Mouse (Mus musculus) cerebellum, adult 8-10 months (tissue): ENCODE results near the gene Gm39566.

Experiments used
- DNase-seq: peaks from one replicate; pipeline ENCODE4 v3.0.0; 2022

Gene Gm39566

DNA sequence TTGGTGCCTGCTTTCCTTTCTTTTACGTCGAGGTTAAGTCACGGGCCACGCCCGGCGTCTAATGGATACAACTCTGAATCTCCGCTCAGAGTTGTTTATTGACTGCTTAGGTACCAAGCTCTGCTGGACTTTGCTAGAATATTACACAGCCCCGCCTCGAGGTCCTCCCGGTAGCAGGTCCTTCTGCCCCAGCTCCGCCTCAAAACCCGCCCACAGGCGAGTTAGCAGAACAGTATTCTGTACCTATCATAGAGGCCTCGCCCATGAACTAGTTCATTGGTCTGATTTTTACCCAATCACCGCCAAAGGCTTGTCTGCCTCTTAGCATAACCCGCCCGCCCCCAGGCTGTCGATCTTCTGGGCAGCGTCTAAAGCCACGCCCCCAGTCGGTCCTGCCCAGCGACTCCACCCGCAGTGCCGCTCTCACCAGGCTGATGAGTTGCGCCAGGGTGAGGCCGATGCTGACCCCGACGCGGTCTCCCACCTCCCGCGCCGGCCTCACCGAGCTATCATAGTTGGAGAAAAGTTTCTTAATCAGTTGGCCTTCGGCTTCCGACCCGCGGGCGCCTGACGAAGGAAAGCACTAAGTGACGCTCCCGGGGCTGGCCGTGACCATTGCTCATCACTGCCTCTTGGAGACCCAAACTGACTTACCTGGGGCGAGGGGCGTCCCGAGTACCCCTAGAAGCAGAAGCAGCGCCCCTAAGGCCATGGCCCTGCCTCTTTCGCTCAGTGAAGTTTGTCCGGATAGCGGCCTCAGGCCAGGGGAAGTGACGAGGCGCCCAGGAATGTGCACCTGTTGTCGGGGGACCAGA lies 19.7 kb downstream of the Gm39566 start, which contains the start of gene Chrnb1:
Gene Chrnb1 (minus strand): TSS at position 776 of the 815 bp plus-strand sequence.
- DNase-seq = peak; percentile 84

DNA sequence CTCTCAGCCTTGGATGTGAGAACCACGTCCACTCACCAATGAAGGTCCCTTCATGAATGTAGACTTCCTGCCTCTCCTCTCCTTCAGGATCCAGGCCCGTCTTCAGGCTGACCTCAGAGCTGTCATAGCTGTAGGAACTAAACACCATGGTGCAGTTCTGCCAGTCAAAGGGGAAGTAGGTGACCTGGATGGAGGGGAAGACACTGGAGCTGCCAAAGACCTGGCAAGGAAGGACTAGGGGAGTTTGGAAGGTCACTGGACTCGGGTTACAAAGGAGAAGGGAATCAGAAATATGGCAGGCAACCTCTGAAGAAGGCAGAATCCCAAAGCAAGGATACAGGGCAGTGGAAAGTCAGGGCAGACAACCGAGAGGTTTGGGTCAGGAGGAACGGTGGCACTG lies 21.7 kb downstream of the Gm39566 start:
- no peak for DNase-seq

DNA sequence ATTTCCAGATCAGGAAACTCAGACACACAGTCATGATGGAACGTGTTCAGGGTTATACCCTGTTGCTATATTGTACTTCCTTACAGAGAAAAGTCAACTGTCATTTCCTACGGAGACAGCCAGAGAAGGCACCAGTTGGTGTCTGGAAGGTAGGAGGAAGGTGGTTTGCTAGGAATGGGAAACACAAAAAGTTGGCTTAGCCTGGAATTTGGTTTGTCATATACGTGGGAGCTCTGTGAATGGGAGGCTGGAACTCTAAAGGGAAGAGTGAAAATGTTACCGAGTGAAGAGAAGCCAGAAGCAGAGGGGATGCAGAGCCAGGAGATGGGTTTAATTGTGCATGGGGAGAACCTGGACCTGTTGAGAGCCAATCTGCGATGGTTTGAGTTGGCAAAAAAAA lies 23.7 kb downstream of the Gm39566 start:
- no peak for DNase-seq

DNA sequence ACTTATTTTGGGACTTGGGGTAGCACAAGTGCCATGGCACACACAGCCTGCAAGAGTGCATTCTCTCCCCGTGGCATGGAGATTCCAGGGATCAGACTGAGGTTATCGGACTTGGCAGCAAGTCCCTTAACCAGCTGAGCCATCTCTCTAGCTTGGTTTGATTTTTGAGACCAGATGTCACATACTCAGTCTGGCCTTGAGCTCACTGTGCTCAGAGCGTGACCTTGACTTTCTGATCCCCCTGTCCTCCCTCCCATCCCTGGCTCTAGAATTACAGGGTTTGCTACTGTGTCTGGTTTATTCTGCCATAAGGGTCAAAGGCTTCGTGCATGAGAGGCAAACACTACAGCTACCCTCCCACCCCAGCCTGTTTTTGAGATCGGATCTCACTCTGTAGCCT lies 25.7 kb downstream of the Gm39566 start:
- no peak for DNase-seq

- DNase-seq = no peak
Measured at GRCm38 (mm10) chr11:69787306-69787705, 27.8 kb downstream of the Gm39566 start.

DNA sequence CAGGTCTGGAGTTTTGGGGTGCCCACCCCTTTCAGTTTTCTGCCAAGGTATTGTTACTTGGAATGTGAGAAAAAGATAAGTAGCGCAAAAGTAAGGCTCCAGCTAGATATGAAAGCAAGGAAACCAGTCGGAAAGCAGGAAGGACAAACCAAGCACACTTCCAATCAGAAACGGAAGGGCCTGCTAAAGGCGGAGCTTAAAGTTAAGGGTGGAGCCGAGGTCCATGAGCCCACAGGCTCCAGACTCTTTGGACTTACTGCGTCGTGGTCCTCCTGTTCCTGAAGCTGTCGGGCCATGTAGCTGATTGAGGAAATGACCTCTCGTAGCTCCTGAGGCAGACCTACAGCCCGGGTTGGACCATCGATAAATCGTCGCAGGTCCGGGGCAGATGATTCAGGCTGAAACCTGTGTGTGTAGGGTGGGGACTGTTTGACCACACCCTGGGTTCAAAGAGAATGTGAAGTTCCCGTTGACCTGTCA lies 30.3 kb downstream of the Gm39566 start:
- DNase-seq = no peak

DNA sequence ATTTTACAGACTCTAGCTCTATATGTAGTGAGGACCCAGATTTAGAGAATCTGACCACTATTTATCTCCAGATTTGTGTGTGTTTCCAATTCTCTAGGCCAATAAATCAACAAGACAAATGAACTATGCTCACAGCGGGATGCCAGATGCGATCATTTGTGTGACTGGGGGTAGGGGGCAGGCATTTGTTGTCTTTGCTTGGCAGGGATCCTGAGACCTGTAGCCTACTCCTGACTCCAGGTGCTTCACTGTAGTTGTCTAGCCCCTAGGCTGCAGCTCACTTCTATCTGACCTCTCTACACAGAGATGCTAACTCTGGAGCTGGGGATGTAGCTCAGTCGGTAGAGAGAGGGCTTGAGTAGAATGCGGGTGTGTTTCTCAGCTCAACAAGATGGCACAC lies 33.3 kb downstream of the Gm39566 start:
- DNase-seq = no peak

GRCm38 (mm10) chr11:69778985-69779384 lies 36.1 kb downstream of the Gm39566 start:
- DNase-seq = no peak

- DNase-seq = no peak
Measured at GRCm38 (mm10) chr11:69778258-69778982, 36.7 kb downstream of the Gm39566 start.

DNA sequence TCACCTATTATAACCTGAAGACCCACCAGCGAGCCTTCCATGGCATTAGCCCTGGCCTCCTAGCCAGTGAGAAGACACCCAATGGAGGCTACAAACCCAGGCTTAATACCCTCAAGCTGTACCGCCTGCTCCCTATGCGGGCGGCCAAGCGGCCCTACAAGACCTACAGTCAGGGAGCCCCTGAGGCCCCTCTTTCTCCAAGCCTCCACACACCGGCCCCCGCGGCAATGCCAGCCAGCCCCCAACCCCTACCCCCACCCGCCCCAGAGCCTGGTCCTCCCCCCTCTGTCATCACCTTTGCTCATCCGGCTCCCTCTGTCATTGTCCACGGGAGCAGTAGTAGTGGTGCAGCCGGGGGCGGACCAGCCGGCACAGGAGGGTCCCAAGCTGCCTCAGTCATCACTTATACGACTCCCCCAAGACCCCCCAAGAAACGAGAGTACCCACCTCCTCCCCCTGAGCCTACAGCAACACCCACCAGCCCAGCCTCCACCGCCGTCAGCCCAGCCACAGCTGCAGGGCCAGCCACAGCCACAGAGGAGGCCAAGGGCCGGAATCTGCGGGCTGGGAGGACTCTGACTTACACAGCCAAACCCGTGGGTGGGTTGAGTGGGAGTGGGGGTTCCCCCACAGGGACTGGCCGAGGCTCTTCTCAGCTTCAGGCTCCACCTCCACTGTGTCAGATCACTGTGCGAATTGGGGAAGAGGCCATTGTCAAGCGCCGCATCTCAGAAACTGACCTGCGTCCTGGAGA lies 37.4 kb downstream of the Gm39566 start:
- no peak for DNase-seq

GRCm38 (mm10) chr11:69776488-69776887 lies 38.6 kb downstream of the Gm39566 start:
- no peak for DNase-seq

DNA sequence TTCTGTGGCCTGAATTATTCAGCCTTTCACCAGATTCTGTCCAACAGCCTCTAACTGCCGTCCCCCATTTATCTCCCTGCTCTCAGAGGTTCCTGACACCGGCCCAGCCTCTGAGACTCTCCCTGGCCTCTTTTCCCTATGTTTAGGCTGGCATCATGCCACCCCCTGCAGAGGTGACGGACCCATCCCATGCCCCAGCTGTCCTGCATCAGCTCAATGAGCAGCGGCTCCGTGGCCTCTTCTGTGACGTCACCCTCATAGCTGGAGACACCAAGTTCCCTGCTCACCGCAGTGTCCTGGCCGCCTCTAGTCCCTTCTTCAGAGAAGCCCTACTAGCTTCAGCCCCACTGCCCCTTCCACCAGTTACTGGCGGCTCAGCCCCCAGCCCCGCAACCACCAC lies 39.4 kb downstream of the Gm39566 start:
- DNase-seq = no peak

DNA sequence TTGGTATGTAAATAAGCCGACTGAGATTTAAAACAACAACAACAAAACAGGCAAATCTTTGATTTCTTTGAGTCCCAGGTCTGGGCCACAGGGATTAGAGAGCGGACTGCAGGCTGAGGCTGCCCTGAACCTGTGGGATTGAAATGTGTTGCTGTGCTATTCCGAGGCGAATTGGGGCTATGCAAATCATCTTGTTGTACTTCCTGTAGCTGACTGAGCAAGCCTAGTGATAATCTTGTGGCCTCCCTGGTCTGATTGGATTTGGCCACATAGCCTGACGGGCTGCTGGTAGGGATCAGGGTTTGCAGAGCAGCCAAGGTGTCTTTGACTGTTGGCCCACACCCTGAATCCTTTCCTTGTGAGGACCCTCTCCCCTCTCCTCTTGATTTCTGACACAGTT lies 40.1 kb downstream of the Gm39566 start:
- no peak for DNase-seq

GRCm38 (mm10) chr11:69767625-69767909 lies 47.5 kb downstream of the Gm39566 start:
- no peak for DNase-seq

GRCm38 (mm10) chr11:69766872-69767624 lies 48.0 kb downstream of the Gm39566 start:
- no peak for DNase-seq

DNA sequence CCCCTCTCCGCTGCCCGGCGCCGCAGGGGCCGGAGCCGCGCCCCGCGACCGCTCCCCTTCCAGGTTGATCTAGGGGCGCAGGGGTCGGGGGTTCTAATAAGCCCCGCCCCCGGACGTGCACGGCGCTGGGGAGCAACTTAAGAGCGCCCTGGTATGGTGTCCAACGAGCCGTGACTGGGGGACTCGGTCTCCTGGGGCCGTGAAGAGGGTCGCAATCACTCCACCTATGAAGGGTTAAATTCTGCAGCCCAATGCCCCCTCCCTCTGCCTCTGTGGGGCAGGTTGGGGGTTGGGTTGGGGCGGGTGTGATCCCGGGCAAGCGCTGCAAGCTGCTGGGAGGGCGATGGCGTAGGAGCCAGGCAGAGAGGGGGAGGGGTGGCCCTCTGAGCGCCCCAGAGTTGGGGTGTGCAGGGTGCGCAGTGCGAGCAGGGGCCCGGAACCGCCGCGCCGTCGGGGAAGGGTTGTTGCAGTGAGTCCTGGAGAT lies 48.9 kb downstream of the Gm39566 start:
- peak; percentile 76 for DNase-seq

- DNase-seq = peak; percentile 55
Measured at GRCm38 (mm10) chr11:69765221-69766125, 49.6 kb downstream of the Gm39566 start, which contains the start of gene Zbtb4. Gene Zbtb4, plus strand, starts transcription at chr11:69765912.

- no peak for DNase-seq
Measured at GRCm38 (mm10) chr11:69763551-69763950, 51.5 kb downstream of the Gm39566 start.

- no peak for DNase-seq
Measured at GRCm38 (mm10) chr11:69761868-69762267, 53.2 kb downstream of the Gm39566 start, which contains the start of gene Slc35g3. Gene Slc35g3, minus strand, starts transcription at chr11:69761968.
